Mouse (Mus musculus): ENCODE results near the gene Fbrsl1.

The Fbrsl1 gene

DNA sequence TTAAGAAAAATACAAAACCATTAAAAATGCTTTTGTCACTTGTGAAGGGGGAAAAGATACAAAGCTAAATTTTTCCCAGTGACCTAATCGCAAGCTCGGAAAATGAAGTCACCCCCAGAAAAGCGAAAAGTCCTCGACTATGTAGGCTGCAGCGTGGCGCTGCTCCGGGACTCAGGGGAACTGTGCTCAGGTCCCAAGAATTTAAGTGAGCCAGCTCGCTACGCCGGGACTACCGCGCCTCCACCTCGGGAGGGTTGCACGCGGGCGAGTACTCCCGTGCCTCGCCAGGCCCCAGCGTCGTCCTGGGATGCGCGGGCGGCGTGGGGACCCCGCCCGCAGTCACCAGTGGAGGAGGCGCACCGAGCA, 85.5 kb downstream of the Fbrsl1 start:
- DNase-seq (ENCODE audit: low spot score in 2 of 2): no peak

- DNase-seq (ENCODE audit: low spot score in 2 of 2): no peak
Observed at GRCm38 (mm10) chr5:110361465-110361864, 86.8 kb downstream of the Fbrsl1 start.

DNA sequence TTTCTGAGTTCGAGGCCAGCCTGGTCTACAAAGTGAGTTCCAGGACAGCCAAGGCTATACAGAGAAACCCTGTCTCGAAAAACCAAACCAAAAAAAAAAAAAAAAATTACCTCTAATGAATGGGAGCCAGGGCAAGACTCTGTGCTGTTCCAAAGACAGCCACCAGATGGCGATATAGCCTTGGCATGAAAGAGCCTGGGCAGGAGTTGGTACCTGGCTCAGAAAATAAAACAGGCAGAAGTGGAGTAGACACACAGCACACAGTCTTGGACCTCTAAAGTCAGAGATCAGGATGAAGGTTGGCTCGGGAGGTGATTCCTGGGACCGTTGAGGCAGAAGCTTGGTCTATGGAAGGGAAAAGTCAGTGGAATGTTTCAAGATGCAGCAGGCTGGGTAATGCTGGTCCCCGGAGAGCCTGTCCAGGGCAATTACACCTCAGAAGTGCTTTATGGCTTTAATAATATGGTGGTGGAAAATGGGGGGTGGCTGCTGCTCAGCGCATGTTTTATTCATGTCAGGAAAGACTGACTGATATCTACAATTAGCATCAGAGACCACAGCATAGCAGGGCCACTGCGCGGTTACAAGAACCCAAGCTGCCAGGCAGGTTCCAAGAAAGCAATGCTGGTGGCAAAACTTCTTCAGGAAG, 90.6 kb downstream of the Fbrsl1 start:
- peak in 1 of 2 experiments; percentile 75 for DNase-seq (ENCODE audit: low spot score in 2 of 2)

GRCm38 (mm10) chr5:110354716-110355115, 93.6 kb downstream of the Fbrsl1 start:
- DNase-seq (ENCODE audit: low spot score in 2 of 2): no peak

DNA sequence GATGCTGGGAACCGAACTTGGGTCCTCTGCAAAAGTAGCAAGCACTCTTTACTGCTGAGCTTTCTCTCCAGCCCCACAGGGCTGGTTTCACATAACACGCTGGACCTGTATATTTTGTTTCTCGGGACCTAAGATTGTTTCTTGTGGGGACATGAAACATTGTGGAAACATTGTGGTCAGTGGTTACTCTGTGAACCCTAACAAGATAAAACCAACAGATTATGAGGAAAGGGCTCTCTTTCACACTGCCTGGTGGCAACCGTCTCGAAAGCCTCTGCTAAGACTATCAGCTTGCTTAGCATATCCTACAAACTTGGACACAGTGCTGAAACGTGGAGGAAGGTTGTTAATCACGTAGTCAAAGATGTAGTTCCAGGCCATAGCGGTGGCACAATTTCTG, 101.3 kb downstream of the Fbrsl1 start:
- DNase-seq (ENCODE audit: low spot score in 2 of 2): no peak

DNA sequence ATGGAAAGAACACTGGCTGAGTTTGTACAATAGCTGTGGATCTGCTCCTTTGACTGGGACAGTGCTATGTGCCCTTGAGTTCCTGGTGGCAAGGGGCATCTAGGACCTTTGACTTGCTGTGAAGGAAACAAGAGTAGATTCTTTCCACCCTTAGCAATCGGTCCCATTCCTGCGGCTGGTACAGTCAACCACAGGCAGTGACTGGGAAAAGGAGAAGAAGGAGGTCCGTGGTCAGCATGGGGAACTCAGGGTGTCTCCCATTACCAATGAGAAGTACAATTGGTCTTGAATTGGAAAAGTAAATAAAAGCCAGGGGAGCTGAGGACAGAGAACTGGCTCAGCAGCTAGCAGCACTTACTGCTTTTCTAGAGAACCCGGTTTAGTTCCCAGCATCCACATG, 102.8 kb downstream of the Fbrsl1 start:
- DNase-seq (ENCODE audit: low spot score in 2 of 2): no peak

GRCm38 (mm10) chr5:110344524-110344923, 103.8 kb downstream of the Fbrsl1 start, which contains the start of gene Lrcol1:
Gene Lrcol1, plus strand, starts transcription at chr5:110344730.
- no peak for DNase-seq (ENCODE audit: low spot score in 2 of 2)

GRCm38 (mm10) chr5:110342648-110343284, 105.5 kb downstream of the Fbrsl1 start, which contains the start of gene P2rx2:
Gene P2rx2, minus strand, starts transcription at chr5:110343212.
- DNase-seq (ENCODE audit: low spot score in 2 of 2): peak in 1 of 2 experiments; percentile 24

DNA sequence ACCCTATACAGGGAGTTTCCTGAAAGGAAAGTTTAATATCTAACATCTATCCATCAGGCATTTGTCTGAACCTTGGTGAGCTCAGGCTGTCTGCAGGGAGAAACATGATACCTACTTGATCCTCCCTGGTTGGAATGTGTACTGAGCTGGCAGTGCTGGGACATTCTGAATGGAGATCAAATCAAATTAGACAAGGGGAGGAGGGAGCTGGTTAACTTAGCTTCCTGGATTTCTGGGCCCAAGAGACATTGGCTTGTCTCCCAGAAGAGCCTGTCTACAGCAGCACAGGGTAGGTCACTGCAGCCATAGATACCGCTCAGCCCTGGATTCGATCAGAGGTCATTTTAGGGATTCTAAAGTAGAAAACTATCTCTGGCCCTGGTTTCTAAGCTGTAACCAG, 109.5 kb downstream of the Fbrsl1 start:
- DNase-seq (ENCODE audit: low spot score in 2 of 2): no peak

DNA sequence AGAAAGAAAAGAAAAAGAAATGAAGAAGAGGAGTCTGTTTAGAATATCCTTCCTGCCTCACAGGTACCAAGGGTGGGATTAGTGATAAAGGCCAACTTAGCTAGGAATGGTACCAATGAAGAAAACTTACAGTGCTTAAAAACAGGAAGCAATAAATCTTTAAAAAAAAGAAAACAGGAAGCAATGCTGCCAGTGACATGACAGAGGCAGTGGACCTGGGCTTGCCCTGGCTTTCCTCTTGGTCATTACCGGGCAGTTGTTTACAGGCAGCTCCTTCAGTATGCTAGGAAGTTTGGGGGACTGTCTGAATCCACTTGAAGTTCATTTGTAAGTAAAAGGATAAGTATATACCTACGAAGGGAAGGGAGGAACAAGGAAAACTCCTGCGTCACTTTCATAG, 117.8 kb downstream of the Fbrsl1 start:
- DNase-seq (ENCODE audit: low spot score in 2 of 2): no peak

DNA sequence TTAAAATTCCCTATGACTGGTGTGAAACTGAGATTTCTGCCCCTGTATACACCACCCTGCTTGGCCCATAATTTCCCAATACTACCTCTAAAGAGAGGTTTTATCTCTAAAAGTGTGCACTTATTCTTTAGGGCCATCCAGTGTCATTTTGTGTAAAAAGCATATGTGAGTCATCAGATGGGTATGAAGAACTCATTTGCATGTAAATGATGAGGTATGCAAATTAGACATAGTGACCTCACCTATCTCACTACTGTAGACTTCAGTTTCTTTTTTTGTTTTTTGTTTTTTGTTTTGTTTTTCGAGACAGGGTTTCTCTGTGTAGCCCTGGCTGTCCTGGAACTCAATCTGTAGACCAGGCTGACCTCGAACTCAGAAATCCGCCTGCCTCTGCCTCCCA, 135.2 kb downstream of the Fbrsl1 start:
- no peak for DNase-seq (ENCODE audit: low spot score in 2 of 2)

Measured in frontal cortex, postnatal 10 days (tissue).